Mouse (Mus musculus): ENCODE measurements at regions not wholly inside any gene's neighbourhood (a gene's known extent, or its start where the extent isn't known, plus 50 kb on each side); places are given as distances from the start of the nearest gene placed in this dataset.

- H3K4me3 ChIP-seq (ENCODE audit: low read depth, low read length), result no peak overlapping the region
Measured at GRCm38 (mm10) chr16:52726120-52726844, 272.4 kb upstream of the Alcam start.

GRCm38 (mm10) chr16:52718231-52718932, 264.5 kb upstream of the Alcam start:
- Histone ChIP-seq H3K9me3 (replicated peaks; ENCODE audit: control insufficient read depth, insufficient read depth, low read length, poor library complexity, severe bottlenecking) (no peaks in the 10 kb centered on the region), H3K27me3 (ENCODE audit: control insufficient read depth, insufficient read depth, low read length, poor library complexity, severe bottlenecking) (no peaks in the 10 kb centered on the region), H3K4me1 (ENCODE audit: control insufficient read depth, insufficient read depth, low read length) (no peaks in the 10 kb centered on the region), H3K36me3 (ENCODE audit: control insufficient read depth, insufficient read depth, low read length, poor library complexity, severe bottlenecking) (no peaks in the 10 kb centered on the region), H3K9ac (ENCODE audit: low read depth, poor library complexity, severe bottlenecking) (no peak overlapping the region), H3K4me3 (ENCODE audit: low read depth, low read length) (no peak overlapping the region), H3K27ac (ENCODE audit: insufficient read depth, low read length) (no peak overlapping the region)
- TF ChIP-seq EP300 (IDR thresholded peaks at IDR 0.05; ENCODE audit: insufficient read depth, low read depth, low read length) (no peak), CTCF (IDR thresholded peaks at IDR 0.05; ENCODE audit: low read depth, low read length) (no peak), POLR2A (IDR thresholded peaks at IDR 0.05; ENCODE audit: insufficient read depth, low read length) (no peak)

More at GRCm38 (mm10) chr16:52726120-52726844, 272.4 kb upstream of the Alcam start:
- Histone ChIP-seq H3K27me3 (ENCODE audit: control insufficient read depth, insufficient read depth, low read length, poor library complexity, severe bottlenecking) (no peaks in the 10 kb centered on the region), H3K36me3 (ENCODE audit: control insufficient read depth, insufficient read depth, low read length, poor library complexity, severe bottlenecking) (no peaks in the 10 kb centered on the region), H3K9ac (ENCODE audit: low read depth, poor library complexity, severe bottlenecking) (no peak overlapping the region), H3K4me1 (ENCODE audit: control insufficient read depth, insufficient read depth, low read length) (no peaks in the 10 kb centered on the region), H3K9me3 (replicated peaks; ENCODE audit: control insufficient read depth, insufficient read depth, low read length, poor library complexity, severe bottlenecking) (no peaks in the 10 kb centered on the region), H3K27ac (ENCODE audit: insufficient read depth, low read length) (no peak overlapping the region)
- TF ChIP-seq EP300 (IDR thresholded peaks at IDR 0.05; ENCODE audit: insufficient read depth, low read depth, low read length), result no peak
- TF ChIP-seq CTCF (IDR thresholded peaks at IDR 0.05; ENCODE audit: low read depth, low read length), result no peak
- no peak for TF ChIP-seq POLR2A (IDR thresholded peaks at IDR 0.05; ENCODE audit: insufficient read depth, low read length)

GRCm38 (mm10) chr16:52690272-52690671, 236.4 kb upstream of the Alcam start:
- Histone ChIP-seq H3K27me3 (ENCODE audit: control insufficient read depth, insufficient read depth, low read length, poor library complexity, severe bottlenecking) (no peaks in the 10 kb centered on the region), H3K9me3 (replicated peaks; ENCODE audit: control insufficient read depth, insufficient read depth, low read length, poor library complexity, severe bottlenecking) (no peaks in the 10 kb centered on the region), H3K4me3 (ENCODE audit: low read depth, low read length) (no peak overlapping the region), H3K4me1 (ENCODE audit: control insufficient read depth, insufficient read depth, low read length) (no peaks in the 10 kb centered on the region), H3K9ac (ENCODE audit: low read depth, poor library complexity, severe bottlenecking) (no peak overlapping the region), H3K27ac (ENCODE audit: insufficient read depth, low read length) (no peak overlapping the region), H3K36me3 (ENCODE audit: control insufficient read depth, insufficient read depth, low read length, poor library complexity, severe bottlenecking) (no peaks in the 10 kb centered on the region)
- no peak for TF ChIP-seq CTCF (IDR thresholded peaks at IDR 0.05; ENCODE audit: low read depth, low read length)

GRCm38 (mm10) chr16:52654825-52655224, 201.0 kb upstream of the Alcam start:
- no peaks in the 10 kb centered on the region for H3K27me3 ChIP-seq (ENCODE audit: control insufficient read depth, insufficient read depth, low read length, poor library complexity, severe bottlenecking)
- H3K4me3 ChIP-seq (ENCODE audit: low read depth, low read length), result no peak overlapping the region
- H3K9me3 ChIP-seq (replicated peaks; ENCODE audit: control insufficient read depth, insufficient read depth, low read length, poor library complexity, severe bottlenecking), result no peaks in the 10 kb centered on the region
- no peaks in the 10 kb centered on the region for H3K36me3 ChIP-seq (ENCODE audit: control insufficient read depth, insufficient read depth, low read length, poor library complexity, severe bottlenecking)
- no peak for TF ChIP-seq EP300 (IDR thresholded peaks at IDR 0.05; ENCODE audit: insufficient read depth, low read depth, low read length)
- no peak for TF ChIP-seq CTCF (IDR thresholded peaks at IDR 0.05; ENCODE audit: low read depth, low read length)
- no peak for TF ChIP-seq POLR2A (IDR thresholded peaks at IDR 0.05; ENCODE audit: insufficient read depth, low read length)
- H3K4me1 ChIP-seq (ENCODE audit: control insufficient read depth, insufficient read depth, low read length), result no peaks in the 10 kb centered on the region
- no peak overlapping the region for H3K27ac ChIP-seq (ENCODE audit: insufficient read depth, low read length)
- no peak overlapping the region for H3K9ac ChIP-seq (ENCODE audit: low read depth, poor library complexity, severe bottlenecking)
